Mouse (Mus musculus) lung, postnatal 0 days (tissue): ENCODE measurements around the gene Clec16a. TPM values are rescaled to one million over a fixed set of nuclear protein-coding genes. Genes with fewer than 3 reads are reported as not detected.

ENCODE experiments used
- ATAC-seq: fragments of 200-750 bp; cut with Nextera tagmentation; 2 replicates; pipeline ENCODE4 v1.8.0; 2017; ENCODE audit warnings: moderate library complexity
- DNase-seq: peaks from one replicate; pipeline ENCODE4 v3.0.0-alpha.2; 2016; ENCODE audit warnings: low spot score
- H3K27ac ChIP-seq: fragments of 300-500 bp; sonication (generic); 2 replicates; pipeline ENCODE4 v1.5.1; 2014; ENCODE audit warnings: antibody characterized with exemption, mild to moderate bottlenecking, low read length, mixed read lengths
- H3K27me3 ChIP-seq: fragments of 300-500 bp; sonication (generic); replicated peaks from 2 replicates; pipeline ENCODE4 v1.6.1; 2014; ENCODE audit warnings: low read length, mixed read lengths; ENCODE audit not compliant: insufficient read depth
- H3K36me3 ChIP-seq: fragments of 300-500 bp; sonication (generic); 2 replicates; pipeline ENCODE4 v1.6.1; 2014; ENCODE audit warnings: low read length, mixed read lengths; ENCODE audit not compliant: insufficient read depth
- H3K4me1 ChIP-seq: fragments of 300-500 bp; sonication (generic); 2 replicates; pipeline ENCODE4 v1.6.1; 2014; ENCODE audit warnings: antibody characterized with exemption, low read depth, low read length, mixed read lengths; ENCODE audit not compliant: insufficient read depth
- H3K4me2 ChIP-seq: fragments of 300-500 bp; sonication (generic); replicated peaks from 2 replicates; pipeline ENCODE4 v1.6.1; 2014; ENCODE audit warnings: low read depth, mild to moderate bottlenecking, low read length, moderate library complexity, mixed read lengths
- H3K4me3 ChIP-seq: fragments of 300-500 bp; sonication (generic); 2 replicates; pipeline ENCODE4 v1.5.1; 2014; ENCODE audit warnings: low read depth, low read length
- H3K9ac ChIP-seq: fragments of 300-500 bp; sonication (generic); replicated peaks from 2 replicates; pipeline ENCODE4 v1.6.1; 2014; ENCODE audit warnings: low read depth, mild to moderate bottlenecking
- H3K9me3 ChIP-seq: fragments of 300-500 bp; sonication (generic); 2 replicates; pipeline ENCODE4 v1.6.1; 2016; ENCODE audit warnings: low read length, mixed read lengths
- CTCF ChIP-seq: IDR thresholded peaks from 2 replicates; pipeline ENCODE4 v1.5.1; 2016; ENCODE audit warnings: antibody characterized with exemption, mild to moderate bottlenecking
- EP300 ChIP-seq: IDR thresholded peaks from 2 replicates; pipeline ENCODE4 v1.6.1; 2016; ENCODE audit warnings: antibody characterized with exemption, mild to moderate bottlenecking, control low read depth
- WGBS: fragments of 180-500 bp; shearing (Covaris S2); extraction: QIAGEN DNeasy Blood & Tissue Kit; methylation state at CpG from one replicate; pipeline ENCODE4 v1.1.7; 2014; 5-methylcytosine and 5-hydroxymethylcytosine counted together
- polyA plus RNA-seq: library from polyadenylated mRNA; unstranded; fragments of >200 nt; fragmentation: Nextera tagmentation; extraction: Ambion mirVana; gene quantifications from 2 replicates; pipeline ENCODE4 v1.2.1, GENCODE M21; 2015

Gene Clec16a
- polyA plus RNA-seq, 1 experiment from 2014 or later, result 32.0 TPM

GRCm38 (mm10) chr16:10691705-10692104 lies 146.6 kb downstream of the Clec16a start:
- ATAC-seq (no peak), DNase-seq (no peak)
- no peak overlapping the region for H3K4me2 ChIP-seq
- H3K27me3 ChIP-seq, result no peaks in the 10 kb centered on the region
- no peak overlapping the region for H3K27ac ChIP-seq
- peaks cover 14% of the 10 kb centered on the region; the same call in 1 of the 2 replicates for H3K4me1 ChIP-seq
- H3K36me3 ChIP-seq, result no peaks in the 10 kb centered on the region; the same call in 1 of the 2 replicates
- TF ChIP-seq CTCF (no peak), EP300 (no peak)
- WGBS, result 85% methylated on average over 5 of the region's 5 CpGs
- no peak overlapping the region for H3K4me3 ChIP-seq
- no peak overlapping the region for H3K9ac ChIP-seq
- no peaks in the 10 kb centered on the region for H3K9me3 ChIP-seq

- no peaks in the 10 kb centered on the region for H3K27me3 ChIP-seq
- no peak overlapping the region for H3K4me2 ChIP-seq
- DNase-seq (no peak), ATAC-seq (no peak)
- no peaks in the 10 kb centered on the region; the same call in 1 of the 2 replicates for H3K36me3 ChIP-seq
- H3K27ac ChIP-seq, result no peak overlapping the region
- WGBS, result 86% methylated on average over 8 of the region's 8 CpGs
- H3K4me3 ChIP-seq, result no peak overlapping the region
- TF ChIP-seq CTCF (no peak), EP300 (no peak)
- no peak overlapping the region for H3K9ac ChIP-seq
- H3K4me1 ChIP-seq, result peaks cover 14% of the 10 kb centered on the region; the same call in 1 of the 2 replicates
- H3K9me3 ChIP-seq, result no peaks in the 10 kb centered on the region
These were observed 147.7 kb downstream of the Clec16a start for GRCm38 (mm10) chr16:10692848-10693247.

GRCm38 (mm10) chr16:10693424-10693823 lies 148.3 kb downstream of the Clec16a start:
- no peak for TF ChIP-seq CTCF
- TF ChIP-seq EP300, result no peak
- Histone ChIP-seq H3K4me3 (no peak overlapping the region), H3K27ac (no peak overlapping the region), H3K27me3 (no peaks in the 10 kb centered on the region), H3K9ac (no peak overlapping the region), H3K4me2 (no peak overlapping the region), H3K36me3 (no peaks in the 10 kb centered on the region; the same call in 1 of the 2 replicates), H3K4me1 (peaks cover 14% of the 10 kb centered on the region; the same call in 1 of the 2 replicates), H3K9me3 (no peaks in the 10 kb centered on the region)
- ATAC-seq (no peak), DNase-seq (no peak)
- 84% methylated on average over 1 of the region's 1 CpGs for WGBS

GRCm38 (mm10) chr16:10694414-10694851 lies 149.3 kb downstream of the Clec16a start:
- Histone ChIP-seq H3K4me2 (0 out of 2 replicates have a peak overlapping the region, but pooled peaks have one; percentile 8), H3K27ac (no peak overlapping the region), H3K9ac (no peak overlapping the region), H3K9me3 (no peaks in the 10 kb centered on the region), H3K4me3 (no peak overlapping the region), H3K36me3 (no peaks in the 10 kb centered on the region; the same call in 1 of the 2 replicates), H3K4me1 (peaks cover 14% of the 10 kb centered on the region; the same call in 1 of the 2 replicates), H3K27me3 (no peaks in the 10 kb centered on the region)
- DNase-seq, result peak; percentile 82
- ATAC-seq, result peak; percentile 50
- TF ChIP-seq EP300 (no peak), CTCF (peak; percentile 12; the same call in 1 of the 2 replicates)
- WGBS, result 8% methylated on average over 11 of the region's 11 CpGs

GRCm38 (mm10) chr16:10697861-10698659 lies 152.9 kb downstream of the Clec16a start:
- Histone ChIP-seq H3K4me3 (no peak overlapping the region), H3K4me2 (no peak overlapping the region), H3K36me3 (no peaks in the 10 kb centered on the region), H3K4me1 (peaks cover 7% of the 10 kb centered on the region; the same call in 1 of the 2 replicates), H3K27ac (no peak overlapping the region), H3K27me3 (no peaks in the 10 kb centered on the region), H3K9me3 (no peaks in the 10 kb centered on the region), H3K9ac (no peak overlapping the region)
- TF ChIP-seq CTCF (no peak), EP300 (no peak)
- peak; percentile 71 for ATAC-seq
- DNase-seq, result peak; percentile 63
- WGBS, result 61% methylated on average over 6 of the region's 6 CpGs

GRCm38 (mm10) chr16:10699316-10699715 lies 154.2 kb downstream of the Clec16a start:
- 81% methylated on average over 3 of the region's 3 CpGs for WGBS
- Histone ChIP-seq H3K4me3 (no peak overlapping the region), H3K27ac (no peak overlapping the region), H3K4me2 (no peak overlapping the region), H3K9ac (no peak overlapping the region), H3K9me3 (no peaks in the 10 kb centered on the region), H3K4me1 (peaks cover 7% of the 10 kb centered on the region; the same call in 1 of the 2 replicates), H3K27me3 (no peaks in the 10 kb centered on the region), H3K36me3 (no peaks in the 10 kb centered on the region)
- DNase-seq, result no peak
- ATAC-seq, result no peak
- TF ChIP-seq CTCF, result no peak
- TF ChIP-seq EP300, result no peak
